Mouse (Mus musculus) cerebellum, adult (tissue): ENCODE measurements around the gene Gtdc1.

Source experiments
- ATAC-seq: cut with Nextera tagmentation; 2 replicates; pipeline ENCODE4 v1.9.2; 2017; ENCODE audit warnings: mild to moderate bottlenecking, moderate library complexity, mixed read lengths; ENCODE audit not compliant: insufficient number of reproducible peaks, low FRiP score, low TSS enrichment

Gtdc1 gene

DNA sequence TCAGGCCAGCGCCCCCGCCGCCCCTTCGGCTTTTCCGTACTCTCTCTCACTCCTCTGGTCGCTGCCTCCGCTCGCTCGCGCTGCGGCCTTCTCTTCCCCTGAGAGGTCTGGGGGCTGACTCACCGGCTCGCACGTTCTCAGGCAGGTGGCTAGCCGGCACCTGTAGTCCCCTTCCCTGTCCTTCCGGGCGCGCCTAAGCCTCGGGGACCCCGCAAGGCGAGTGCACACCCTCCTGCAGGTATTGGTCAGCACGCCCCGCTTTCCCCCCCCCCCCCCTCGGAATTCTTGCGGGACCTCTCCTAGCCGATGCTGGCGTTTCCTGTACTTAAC, at the start of gene Gtdc1:
Gtdc1 (minus strand) TSS at position 176 of the 330 bp plus-strand sequence.
- ATAC-seq: no peak; the same call in 1 of the 2 replicates

- ATAC-seq: no peak
These were observed 49.6 kb upstream of the Gtdc1 start for GRCm38 (mm10) chr2:44977051-44977450.

GRCm38 (mm10) chr2:44976484-44976883, 49.0 kb upstream of the Gtdc1 start:
- no peak for ATAC-seq

- ATAC-seq: no peak
These were observed 46.4 kb upstream of the Gtdc1 start for GRCm38 (mm10) chr2:44973828-44974227.

DNA sequence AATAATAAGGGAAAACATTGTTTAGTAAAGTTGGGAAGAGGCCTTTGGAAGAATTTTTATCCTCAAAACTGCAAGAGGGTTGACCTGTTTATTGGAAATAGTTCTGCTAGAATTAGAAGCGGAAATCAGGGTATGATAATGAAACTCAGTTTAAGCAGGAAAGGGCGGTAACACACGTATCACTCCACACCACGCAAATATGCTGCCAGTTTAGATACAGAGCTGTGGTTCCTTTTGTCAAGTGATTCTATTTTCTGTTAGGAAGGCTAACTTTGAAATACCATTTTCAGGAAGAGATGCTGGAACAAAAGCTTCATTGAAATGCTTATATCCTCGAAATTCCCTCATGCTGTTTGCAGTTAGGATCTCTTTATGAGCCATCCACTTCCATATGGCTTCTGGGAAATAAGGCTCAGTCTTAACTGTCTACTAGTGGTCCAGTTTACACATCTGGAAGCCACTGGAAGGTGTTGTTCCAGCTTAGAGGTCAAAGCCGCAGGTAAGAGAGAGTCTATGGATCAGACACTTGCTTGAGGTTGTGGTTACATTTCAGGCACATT, 42.7 kb upstream of the Gtdc1 start:
- no peak for ATAC-seq

GRCm38 (mm10) chr2:44969640-44970039, 42.2 kb upstream of the Gtdc1 start:
- no peak for ATAC-seq

DNA sequence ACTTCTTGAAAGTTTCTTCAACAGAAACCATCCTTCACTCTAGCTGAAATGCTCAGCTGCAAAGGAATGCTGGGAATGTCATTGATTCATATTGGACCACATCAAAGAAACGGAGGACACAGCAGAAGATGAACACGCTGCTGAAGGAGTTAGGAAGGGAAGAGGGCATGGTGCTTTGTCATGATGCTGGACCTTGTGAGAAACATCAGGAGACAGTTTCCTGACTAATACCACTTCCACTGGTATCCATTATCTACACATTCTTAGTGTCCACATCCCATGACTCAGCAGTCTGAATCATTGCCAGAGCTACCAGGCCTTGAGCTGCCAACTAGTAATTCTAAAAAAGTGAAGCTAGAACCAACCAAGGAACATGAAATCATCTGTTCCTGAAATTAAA, 41.8 kb upstream of the Gtdc1 start:
- no peak for ATAC-seq

DNA sequence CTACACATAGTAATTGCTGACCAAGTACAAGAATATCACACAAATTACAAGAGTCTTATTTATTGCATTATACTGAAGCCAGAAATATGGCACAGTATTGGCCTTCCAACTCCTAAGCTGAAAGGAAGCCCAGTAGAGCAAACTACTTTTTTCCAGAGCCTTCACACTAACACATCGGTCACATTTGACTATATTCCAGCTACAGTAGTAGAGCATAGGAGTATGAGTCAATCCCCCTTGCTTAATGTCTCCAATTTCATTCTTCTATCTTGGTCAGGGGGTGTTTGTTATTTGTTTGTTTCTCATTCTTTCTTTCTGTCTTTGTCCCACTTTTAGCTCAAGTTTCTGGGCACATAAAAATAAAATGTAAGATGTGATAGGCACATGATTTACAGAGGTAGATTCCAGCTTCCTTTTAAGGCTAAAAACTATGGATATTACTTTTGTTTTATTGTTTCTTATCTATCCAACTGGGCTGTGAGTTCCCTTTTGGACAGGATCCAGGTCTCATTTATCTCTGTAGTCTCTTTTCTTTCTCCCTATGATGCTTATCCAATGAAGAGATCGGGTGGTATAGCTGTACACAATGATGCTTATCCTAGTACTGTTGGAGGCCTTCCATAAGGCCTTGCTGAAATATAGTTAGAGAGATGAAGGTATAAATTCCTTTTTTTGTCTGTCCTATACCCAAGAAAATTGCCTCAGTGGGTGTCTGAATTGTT, 38.5 kb upstream of the Gtdc1 start:
- no peak for ATAC-seq

DNA sequence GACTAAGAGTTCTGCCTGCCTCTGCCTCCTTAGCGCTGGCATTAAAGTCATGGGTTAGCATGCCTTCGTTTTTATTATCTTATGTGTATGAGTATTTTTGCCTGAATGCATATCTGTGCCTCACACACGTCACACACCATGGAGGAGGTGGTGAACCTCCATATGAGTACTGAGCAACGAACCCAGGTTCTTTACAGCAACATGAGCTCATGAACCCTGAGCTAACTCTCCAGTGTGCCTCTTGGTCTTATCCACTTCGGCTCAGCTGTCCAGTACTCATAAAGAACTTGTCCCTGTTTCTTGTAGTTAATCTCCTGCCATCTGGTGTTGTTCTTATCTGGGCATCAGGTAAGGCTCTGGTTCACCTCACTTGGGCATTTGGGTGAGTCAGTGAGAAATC, 35.2 kb upstream of the Gtdc1 start:
- ATAC-seq: no peak

DNA sequence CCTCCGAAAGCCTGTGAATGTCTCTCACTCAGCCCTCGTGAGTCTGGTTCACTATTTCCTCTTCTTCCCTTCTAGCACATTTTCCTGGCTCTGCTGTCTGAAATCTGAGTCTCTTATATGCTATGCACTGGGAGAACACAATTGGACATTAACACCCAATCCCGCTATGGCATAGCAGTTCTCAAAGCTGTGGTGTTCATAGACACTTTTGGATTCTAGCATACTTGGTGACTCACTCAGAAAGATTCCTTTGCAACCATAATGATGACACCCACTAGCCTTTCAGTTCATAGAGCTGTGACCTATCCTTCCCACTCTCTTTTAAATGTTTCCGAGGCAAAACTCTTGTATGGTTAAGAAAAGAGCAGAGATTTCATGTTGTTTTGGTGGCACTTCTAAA, 33.7 kb upstream of the Gtdc1 start:
- no peak for ATAC-seq

DNA sequence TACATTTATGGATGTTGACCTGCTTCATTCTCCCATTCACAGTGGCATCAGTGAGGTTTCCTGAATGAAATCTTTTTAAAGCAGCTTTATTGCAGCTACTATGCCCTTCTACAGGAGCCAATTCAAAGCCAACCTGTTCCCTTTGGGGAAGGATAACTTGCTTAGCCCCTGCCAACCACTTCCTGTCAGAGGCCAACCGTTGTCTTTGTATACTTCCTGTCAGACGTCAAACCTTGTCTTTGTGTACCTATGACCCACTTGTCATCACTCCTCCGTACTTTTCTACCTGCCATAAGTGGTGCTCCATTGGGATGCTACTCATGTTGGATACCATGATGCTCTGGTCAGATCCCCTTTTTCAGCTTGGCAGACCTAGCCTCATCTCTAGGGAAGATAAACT, 33.1 kb upstream of the Gtdc1 start:
- no peak for ATAC-seq

- ATAC-seq: no peak
These were observed 29.9 kb upstream of the Gtdc1 start for GRCm38 (mm10) chr2:44957329-44957797.

GRCm38 (mm10) chr2:44956232-44956631, 28.8 kb upstream of the Gtdc1 start:
- ATAC-seq: no peak

GRCm38 (mm10) chr2:44955506-44955905, 28.0 kb upstream of the Gtdc1 start:
- ATAC-seq: no peak

DNA sequence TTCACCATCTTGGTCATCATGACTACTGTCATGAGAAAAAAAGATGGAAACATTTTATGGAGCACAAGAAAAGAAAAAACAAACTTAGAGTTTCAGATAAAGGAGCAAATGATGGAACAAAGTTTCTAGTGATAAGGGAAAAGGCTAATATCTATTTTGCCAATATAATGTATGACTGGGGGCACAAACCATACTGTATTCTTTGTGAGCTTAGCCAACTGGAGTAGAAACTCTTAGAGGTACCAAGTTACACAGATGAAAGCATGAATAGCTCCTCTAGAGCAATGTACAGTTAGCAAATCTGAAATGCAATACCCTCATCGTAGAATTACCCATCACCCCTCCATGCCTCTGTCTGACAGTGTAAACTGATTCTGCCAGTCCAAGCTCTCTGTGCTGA, 26.7 kb upstream of the Gtdc1 start:
- ATAC-seq: no peak

DNA sequence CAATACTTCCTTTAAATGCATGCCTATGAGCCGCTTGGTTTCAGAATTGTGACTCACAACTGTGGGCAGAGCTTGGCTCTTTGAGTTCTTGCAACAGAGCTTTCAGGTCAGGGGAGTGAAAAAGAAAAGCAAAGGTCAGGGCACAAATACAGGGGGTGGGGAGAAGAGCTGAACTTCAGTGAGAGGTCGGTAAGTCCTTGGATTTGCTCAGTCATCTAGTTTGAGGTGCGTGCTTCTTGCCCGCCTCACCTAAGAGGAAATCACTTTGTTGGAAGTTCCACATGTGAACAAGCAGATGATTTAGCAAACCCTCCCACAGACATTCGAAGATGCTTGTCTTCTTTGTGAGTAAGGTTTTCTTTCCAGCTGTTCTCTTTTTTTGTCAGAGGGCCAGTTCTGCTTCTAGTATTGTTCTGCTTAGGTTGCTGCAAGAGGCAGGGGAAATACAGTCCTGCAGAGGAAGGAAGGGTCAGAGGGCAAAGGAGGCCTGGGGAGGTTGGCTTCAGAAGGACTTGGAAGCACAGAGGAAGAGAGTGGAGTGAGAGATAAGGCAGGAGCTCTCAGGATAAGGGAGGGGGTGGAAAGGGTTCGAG, 25.5 kb upstream of the Gtdc1 start:
- no peak for ATAC-seq

DNA sequence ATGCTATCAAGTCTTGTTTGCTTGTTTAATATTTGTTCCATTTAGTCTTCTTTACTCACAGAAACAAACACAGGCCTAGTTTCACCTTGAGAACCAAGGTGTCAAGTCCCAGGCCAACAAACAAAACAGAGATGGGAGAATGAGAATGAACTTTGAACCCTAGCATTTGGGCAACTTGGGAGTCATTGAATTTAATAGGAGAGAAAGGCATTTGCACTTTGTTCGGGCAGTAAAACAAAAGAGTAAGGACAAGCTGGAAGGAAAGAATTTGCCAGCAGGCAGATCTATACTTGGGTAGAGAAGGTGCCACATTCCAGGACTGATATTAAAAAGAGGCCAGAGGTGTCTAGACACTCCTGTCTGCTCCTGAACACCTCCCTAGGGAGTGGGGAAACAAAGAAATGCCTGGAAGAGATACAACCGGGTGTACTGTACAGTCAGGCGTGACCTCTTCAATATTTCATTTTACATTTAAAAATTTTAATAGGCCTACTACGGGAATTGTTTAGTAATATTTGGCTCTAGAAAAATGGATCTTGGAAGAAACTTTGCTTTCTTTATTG, 24.3 kb upstream of the Gtdc1 start:
- no peak for ATAC-seq

- ATAC-seq: no peak
These were observed 17.2 kb upstream of the Gtdc1 start for GRCm38 (mm10) chr2:44944689-44945088.

GRCm38 (mm10) chr2:44930951-44931350, 3.5 kb upstream of the Gtdc1 start:
- no peak for ATAC-seq

DNA sequence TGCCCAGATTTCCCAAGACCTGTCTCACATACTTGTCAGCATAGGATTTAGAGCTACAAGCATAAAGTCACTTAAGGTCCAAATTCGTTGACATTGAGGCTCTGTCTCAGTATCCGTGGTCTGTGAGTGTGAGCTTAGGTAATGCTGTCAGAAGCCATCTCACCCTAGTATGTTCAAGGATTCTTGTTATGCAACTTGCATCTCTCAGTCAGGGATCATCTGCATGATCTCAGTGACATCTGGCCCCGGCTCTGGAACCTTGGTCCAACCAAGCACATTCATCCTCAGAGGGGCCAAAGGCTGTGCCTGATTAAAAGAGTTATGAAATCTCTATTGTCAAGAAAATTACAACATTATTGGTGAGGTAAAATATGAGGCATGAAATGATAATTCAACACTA, 1.2 kb upstream of the Gtdc1 start:
- no peak for ATAC-seq

DNA sequence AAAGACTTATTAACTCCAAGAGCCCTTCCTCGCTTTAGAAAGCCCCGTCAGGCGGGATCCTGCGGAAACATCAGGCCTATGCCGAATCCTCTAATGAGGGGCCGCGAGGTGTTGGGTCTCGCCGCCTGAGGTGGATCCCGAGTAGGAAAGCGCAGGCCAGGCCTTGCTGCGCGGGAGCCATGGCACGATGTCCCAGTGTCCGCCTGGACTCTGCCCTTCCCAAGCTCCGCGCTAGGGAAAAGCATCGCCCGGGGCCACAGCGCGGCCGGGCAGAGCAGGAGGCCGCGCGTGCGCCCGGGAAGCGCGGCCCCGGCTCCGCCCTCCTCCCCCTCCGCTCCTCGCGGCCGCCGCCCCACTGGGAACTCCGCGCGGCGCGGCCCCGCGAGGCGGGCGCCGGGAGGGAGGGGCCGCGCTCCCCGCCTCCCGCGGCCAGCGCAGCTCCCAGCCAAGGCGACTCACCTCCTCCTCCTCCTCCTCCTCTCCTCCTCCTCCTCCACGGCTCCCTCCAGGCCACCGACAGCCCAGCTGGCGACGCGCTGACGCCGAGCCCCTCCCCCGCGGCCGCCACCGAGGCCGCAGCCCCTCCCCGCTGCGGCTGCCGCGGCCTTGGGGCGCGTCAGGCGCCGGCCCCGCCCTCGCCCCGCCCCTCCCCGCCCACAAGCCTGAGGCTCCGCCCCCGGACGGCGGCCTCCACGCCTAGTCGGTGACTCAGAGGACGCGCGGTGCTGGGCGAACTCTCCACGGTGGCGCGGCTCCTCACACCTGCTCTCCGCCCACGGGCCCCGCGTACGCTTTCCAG, 575 bp downstream of the Gtdc1 start:
- ATAC-seq: peak; percentile 86
